Mouse (Mus musculus) spleen, postnatal 36 days (tissue): ENCODE data around the gene Atp13a4.

Experiments used
- DNase-seq, 2 experiments: peaks; one replicate each; pipeline ENCODE4 v3.0.0; 2022; ENCODE audit warnings: low spot score in 2 of 2, mixed read lengths in 1 of 2

Gene Atp13a4

GRCm38 (mm10) chr16:29480396-29480795, 64.3 kb downstream of the Atp13a4 start:
- DNase-seq, result no peak

- DNase-seq, result no peak
Observed at GRCm38 (mm10) chr16:29463798-29464197, 80.9 kb downstream of the Atp13a4 start.

GRCm38 (mm10) chr16:29459331-29459730, 85.3 kb downstream of the Atp13a4 start:
- DNase-seq, result no peak

- no peak for DNase-seq
Observed at GRCm38 (mm10) chr16:29456851-29457250, 87.8 kb downstream of the Atp13a4 start.

GRCm38 (mm10) chr16:29453282-29453681, 91.4 kb downstream of the Atp13a4 start:
- DNase-seq, result no peak

GRCm38 (mm10) chr16:29451706-29452105, 93.0 kb downstream of the Atp13a4 start:
- DNase-seq, result no peak

- no peak for DNase-seq
Observed at GRCm38 (mm10) chr16:29442126-29442525, 102.5 kb downstream of the Atp13a4 start.

GRCm38 (mm10) chr16:29441405-29441985, 103.2 kb downstream of the Atp13a4 start:
- no peak for DNase-seq

- no peak for DNase-seq
Observed at GRCm38 (mm10) chr16:29438045-29438444, 106.6 kb downstream of the Atp13a4 start.

GRCm38 (mm10) chr16:29435746-29436145, 108.9 kb downstream of the Atp13a4 start:
- no peak for DNase-seq

- no peak for DNase-seq
Observed at GRCm38 (mm10) chr16:29434712-29435111, 110.0 kb downstream of the Atp13a4 start.

GRCm38 (mm10) chr16:29414822-29415221, 129.8 kb downstream of the Atp13a4 start:
- DNase-seq, result no peak

GRCm38 (mm10) chr16:29407319-29407718, 137.3 kb downstream of the Atp13a4 start:
- DNase-seq, result no peak

- no peak for DNase-seq
Observed at GRCm38 (mm10) chr16:29399079-29399478, 145.6 kb downstream of the Atp13a4 start.

- DNase-seq, result no peak
Observed at GRCm38 (mm10) chr16:29384781-29385180, 159.9 kb downstream of the Atp13a4 start.

- no peak for DNase-seq
Observed at GRCm38 (mm10) chr16:29378458-29378857, 166.2 kb downstream of the Atp13a4 start, which contains the start of gene Atp13a5. Gene Atp13a5 (minus strand): TSS chr16:29378732.

GRCm38 (mm10) chr16:29374636-29375035, 170.0 kb downstream of the Atp13a4 start:
- DNase-seq, result no peak
